Mouse (Mus musculus): ENCODE data around the gene Fndc4.

Gene Fndc4

GRCm38 (mm10) chr5:31295606-31296141 is at the start of gene Fndc4:
Fndc4 (minus strand) TSS chr5:31296080.
- DNase-seq (ENCODE audit: low spot score), result no peak

GRCm38 (mm10) chr5:31328255-31328654 is 32.4 kb upstream of the Fndc4 start:
- DNase-seq (ENCODE audit: low spot score), result peak; percentile 40

GRCm38 (mm10) chr5:31326850-31327249 is 31.0 kb upstream of the Fndc4 start:
- no peak for DNase-seq (ENCODE audit: low spot score)

GRCm38 (mm10) chr5:31324085-31324484 is 28.2 kb upstream of the Fndc4 start:
- no peak for DNase-seq (ENCODE audit: low spot score)

- DNase-seq (ENCODE audit: low spot score), result no peak
Observed at GRCm38 (mm10) chr5:31322776-31323175, 26.9 kb upstream of the Fndc4 start.

GRCm38 (mm10) chr5:31312806-31313205 is 16.9 kb upstream of the Fndc4 start:
- DNase-seq (ENCODE audit: low spot score), result no peak

- DNase-seq (ENCODE audit: low spot score), result no peak
Observed at GRCm38 (mm10) chr5:31303093-31303492, 7.2 kb upstream of the Fndc4 start.

GRCm38 (mm10) chr5:31301866-31302265 is 6.0 kb upstream of the Fndc4 start:
- DNase-seq (ENCODE audit: low spot score), result no peak

GRCm38 (mm10) chr5:31298486-31298885 is 2.6 kb upstream of the Fndc4 start:
- DNase-seq (ENCODE audit: low spot score), result no peak

GRCm38 (mm10) chr5:31297981-31298380 is 2.1 kb upstream of the Fndc4 start:
- DNase-seq (ENCODE audit: low spot score), result no peak

- DNase-seq (ENCODE audit: low spot score), result no peak
Observed at GRCm38 (mm10) chr5:31297047-31297757, 1.3 kb upstream of the Fndc4 start, which contains the start of gene Gckr. Gckr (plus strand) TSS chr5:31297443.

- no peak for DNase-seq (ENCODE audit: low spot score)
Observed at GRCm38 (mm10) chr5:31294964-31295605, 795 bp downstream of the Fndc4 start.

- DNase-seq (ENCODE audit: low spot score), result no peak
Observed at GRCm38 (mm10) chr5:31291361-31291688, 4.6 kb downstream of the Fndc4 start.

- peak; percentile 89 for DNase-seq (ENCODE audit: low spot score)
Observed at GRCm38 (mm10) chr5:31290521-31291360, 5.1 kb downstream of the Fndc4 start, which contains the start of gene Ift172. Ift172 (minus strand) TSS chr5:31291116.

- DNase-seq (ENCODE audit: low spot score), result no peak
Observed at GRCm38 (mm10) chr5:31289626-31290230, 6.2 kb downstream of the Fndc4 start.

- DNase-seq (ENCODE audit: low spot score), result no peak
Observed at GRCm38 (mm10) chr5:31288655-31289054, 7.2 kb downstream of the Fndc4 start.

GRCm38 (mm10) chr5:31288225-31288624 is 7.7 kb downstream of the Fndc4 start:
- DNase-seq (ENCODE audit: low spot score), result no peak

- DNase-seq (ENCODE audit: low spot score), result no peak
Observed at GRCm38 (mm10) chr5:31279245-31279988, 16.5 kb downstream of the Fndc4 start.

GRCm38 (mm10) chr5:31273018-31273417 is 22.9 kb downstream of the Fndc4 start:
- DNase-seq (ENCODE audit: low spot score), result no peak

GRCm38 (mm10) chr5:31267686-31268085 is 28.2 kb downstream of the Fndc4 start:
- no peak for DNase-seq (ENCODE audit: low spot score)

- DNase-seq (ENCODE audit: low spot score), result no peak
Observed at GRCm38 (mm10) chr5:31266101-31266500, 29.8 kb downstream of the Fndc4 start.
